Mouse (Mus musculus): ENCODE results near the gene Ripor3.

The Ripor3 gene

GRCm38 (mm10) chr2:167989310-167989709 is 21.1 kb downstream of the Ripor3 start:
- in situ Hi-C loops (cut with MboI), result no loop called here

GRCm38 (mm10) chr2:167987640-167988039 is 22.8 kb downstream of the Ripor3 start:
- in situ Hi-C loops (cut with MboI), result no loop called here

GRCm38 (mm10) chr2:167986762-167987161 is 23.7 kb downstream of the Ripor3 start:
- in situ Hi-C loops (cut with MboI), result no loop called here

GRCm38 (mm10) chr2:167984946-167985345 is 25.5 kb downstream of the Ripor3 start:
- in situ Hi-C loops (cut with MboI), result no loop called here

- in situ Hi-C loops (cut with MboI), result no loop called here
Observed at GRCm38 (mm10) chr2:167984371-167984770, 26.0 kb downstream of the Ripor3 start.

GRCm38 (mm10) chr2:167982646-167983045 is 27.8 kb downstream of the Ripor3 start:
- in situ Hi-C loops (cut with MboI), result no loop called here

GRCm38 (mm10) chr2:167980391-167980790 is 30.0 kb downstream of the Ripor3 start:
- in situ Hi-C loops (cut with MboI), result no loop called here

GRCm38 (mm10) chr2:167978271-167978670 is 32.1 kb downstream of the Ripor3 start:
- in situ Hi-C loops (cut with MboI), result no loop called here

GRCm38 (mm10) chr2:167975746-167976145 is 34.7 kb downstream of the Ripor3 start:
- in situ Hi-C loops (cut with MboI), result no loop called here

- in situ Hi-C loops (cut with MboI), result no loop called here
Observed at GRCm38 (mm10) chr2:167972809-167973208, 37.6 kb downstream of the Ripor3 start.

GRCm38 (mm10) chr2:167972146-167972545 is 38.3 kb downstream of the Ripor3 start:
- in situ Hi-C loops (cut with MboI), result no loop called here

GRCm38 (mm10) chr2:167969851-167970541 is 40.4 kb downstream of the Ripor3 start:
- in situ Hi-C loops (cut with MboI), result no loop called here

GRCm38 (mm10) chr2:167968504-167968903 is 41.9 kb downstream of the Ripor3 start:
- in situ Hi-C loops (cut with MboI), result no loop called here

- in situ Hi-C loops (cut with MboI), result no loop called here
Observed at GRCm38 (mm10) chr2:167965911-167966310, 44.5 kb downstream of the Ripor3 start.

GRCm38 (mm10) chr2:167964320-167964719 is 46.1 kb downstream of the Ripor3 start:
- in situ Hi-C loops (cut with MboI), result no loop called here

GRCm38 (mm10) chr2:167963778-167964300 is 46.6 kb downstream of the Ripor3 start:
- in situ Hi-C loops (cut with MboI), result no loop called here

GRCm38 (mm10) chr2:167963176-167963575 is 47.2 kb downstream of the Ripor3 start:
- in situ Hi-C loops (cut with MboI), result no loop called here

GRCm38 (mm10) chr2:167962347-167962746 is 48.1 kb downstream of the Ripor3 start:
- in situ Hi-C loops (cut with MboI), result no loop called here

- in situ Hi-C loops (cut with MboI), result no loop called here
Observed at GRCm38 (mm10) chr2:167960584-167960983, 49.8 kb downstream of the Ripor3 start.

- in situ Hi-C loops (cut with MboI), result no loop called here
Observed at GRCm38 (mm10) chr2:167959996-167960395, 50.4 kb downstream of the Ripor3 start.

- in situ Hi-C loops (cut with MboI), result no loop called here
Observed at GRCm38 (mm10) chr2:167959384-167959911, 51.0 kb downstream of the Ripor3 start.

- in situ Hi-C loops (cut with MboI), result no loop called here
Observed at GRCm38 (mm10) chr2:167958843-167959242, 51.6 kb downstream of the Ripor3 start.

GRCm38 (mm10) chr2:167958082-167958788 is 52.2 kb downstream of the Ripor3 start:
- in situ Hi-C loops (cut with MboI), result no loop called here
